Mouse (Mus musculus) ES-Bruce4 (cell line): ENCODE results near the gene Alg11. TPM values are rescaled to one million over a fixed set of nuclear protein-coding genes. Genes with fewer than 3 reads are reported as not detected.

Source experiments
- H3K27ac ChIP-seq: 2 replicates; pipeline ENCODE4 v1.5.1; 2012; ENCODE audit warnings: low read length, inconsistent platforms; ENCODE audit not compliant: insufficient read depth
- H3K27me3 ChIP-seq: 2 replicates; pipeline ENCODE4 v1.6.1; 2012; ENCODE audit warnings: mild to moderate bottlenecking, low read length, inconsistent platforms; ENCODE audit not compliant: control insufficient read depth, poor library complexity, insufficient read depth, severe bottlenecking
- H3K36me3 ChIP-seq: 2 replicates; pipeline ENCODE4 v1.6.1; 2012; ENCODE audit warnings: inconsistent platforms, mild to moderate bottlenecking, low read length, moderate library complexity; ENCODE audit not compliant: control insufficient read depth, poor library complexity, insufficient read depth, severe bottlenecking
- H3K4me1 ChIP-seq: one replicate; pipeline ENCODE4 v1.8.1; 2011; ENCODE audit warnings: low read length; ENCODE audit not compliant: control insufficient read depth, insufficient read depth
- H3K4me3 ChIP-seq: 2 replicates; pipeline ENCODE4 v1.5.1; 2011; ENCODE audit warnings: low read depth, mild to moderate bottlenecking, low read length
- H3K9ac ChIP-seq: 2 replicates; pipeline ENCODE4 v1.6.1; 2012; ENCODE audit warnings: low read depth, mild to moderate bottlenecking, inconsistent platforms; ENCODE audit not compliant: poor library complexity, severe bottlenecking
- H3K9me3 ChIP-seq: replicated peaks from 2 replicates; pipeline ENCODE4 v1.6.1; 2012; ENCODE audit warnings: mild to moderate bottlenecking, low read length, inconsistent platforms; ENCODE audit not compliant: control insufficient read depth, poor library complexity, insufficient read depth, severe bottlenecking
- CTCF ChIP-seq: IDR thresholded peaks from one replicate; pipeline ENCODE4 v1.8.1; 2011; ENCODE audit warnings: low read depth, low read length
- EP300 ChIP-seq: IDR thresholded peaks from 2 replicates; pipeline ENCODE4 v1.6.1; 2011; ENCODE audit warnings: low read depth, low read length; ENCODE audit not compliant: insufficient read depth
- POLR2A ChIP-seq: IDR thresholded peaks from one replicate; pipeline ENCODE4 v1.8.1; 2011; ENCODE audit warnings: low read length; ENCODE audit not compliant: insufficient read depth
- polyA plus RNA-seq: library from polyadenylated mRNA; stranded (reverse); fragments of >200 nt; gene quantifications from 2 replicates; pipeline ENCODE4 v1.2.4, GENCODE M21; 2011; ENCODE audit warnings: low read depth; ENCODE audit not compliant: missing spikeins, insufficient read depth, insufficient read length

Gene Alg11
- polyA plus RNA-seq, 1 experiment = 28.5 TPM

GRCm38 (mm10) chr8:22058368-22058767 is 2.2 kb upstream of the Alg11 start:
- TF ChIP-seq EP300 (no peak), CTCF (no peak), POLR2A (no peak)
- H3K4me3 ChIP-seq = no peak overlapping the region
- H3K4me1 ChIP-seq = no peaks in the 10 kb centered on the region
- H3K9me3 ChIP-seq = no peaks in the 10 kb centered on the region
- H3K36me3 ChIP-seq = peaks cover 12% of the 10 kb centered on the region
- no peak overlapping the region for H3K9ac ChIP-seq
- H3K27me3 ChIP-seq = peaks cover 11% of the 10 kb centered on the region; the same call in 1 of the 2 replicates
- no peak overlapping the region for H3K27ac ChIP-seq

- Histone ChIP-seq H3K4me3 (peak overlapping the region; percentile 73), H3K27me3 (peaks cover 11% of the 10 kb centered on the region; the same call in 1 of the 2 replicates), H3K4me1 (no peaks in the 10 kb centered on the region), H3K27ac (no peak overlapping the region), H3K9ac (peak overlapping the region; percentile 73), H3K36me3 (peaks cover 17% of the 10 kb centered on the region), H3K9me3 (no peaks in the 10 kb centered on the region)
- TF ChIP-seq POLR2A (no peak), CTCF (no peak), EP300 (no peak)
These were observed 1.3 kb upstream of the Alg11 start for GRCm38 (mm10) chr8:22059153-22059738.

GRCm38 (mm10) chr8:22059821-22060445 is 588 bp upstream of the Alg11 start, which contains the start of gene Atp7b:
Gene Atp7b, minus strand, starts transcription at chr8:22060305.
- Histone ChIP-seq H3K27me3 (peaks cover 11% of the 10 kb centered on the region; the same call in 1 of the 2 replicates), H3K36me3 (peaks cover 21% of the 10 kb centered on the region), H3K9me3 (peaks cover 1% of the 10 kb centered on the region; the same call in 1 of the 2 replicates), H3K4me1 (no peaks in the 10 kb centered on the region), H3K27ac (no peak within 1 kb of the TSS), H3K9ac (peak within 1 kb of the TSS; percentile 73), H3K4me3 (peak within 1 kb of the TSS; percentile 83)
- TF ChIP-seq EP300 (no peak), CTCF (no peak), POLR2A (no peak)

- Histone ChIP-seq H3K9ac (peak overlapping the region; percentile 47), H3K27ac (no peak overlapping the region), H3K36me3 (peaks cover 33% of the 10 kb centered on the region), H3K9me3 (peaks cover 13% of the 10 kb centered on the region), H3K4me3 (peak overlapping the region; percentile 83), H3K4me1 (no peaks in the 10 kb centered on the region), H3K27me3 (peaks cover 11% of the 10 kb centered on the region; the same call in 1 of the 2 replicates)
- TF ChIP-seq POLR2A (no peak), EP300 (no peak), CTCF (no peak)
These were observed 605 bp downstream of the Alg11 start for GRCm38 (mm10) chr8:22061126-22061525.

GRCm38 (mm10) chr8:22079313-22080007 is 18.9 kb downstream of the Alg11 start:
- no peak for TF ChIP-seq EP300
- TF ChIP-seq POLR2A = no peak
- TF ChIP-seq CTCF = no peak

GRCm38 (mm10) chr8:22089226-22089625 is 28.7 kb downstream of the Alg11 start:
- Histone ChIP-seq H3K36me3 (no peaks in the 10 kb centered on the region), H3K9ac (no peak overlapping the region), H3K4me3 (no peak overlapping the region), H3K27me3 (no peaks in the 10 kb centered on the region), H3K4me1 (no peaks in the 10 kb centered on the region), H3K27ac (no peak overlapping the region), H3K9me3 (no peaks in the 10 kb centered on the region)
- TF ChIP-seq CTCF (no peak), POLR2A (no peak), EP300 (no peak)

More at GRCm38 (mm10) chr8:22079313-22080007, 18.9 kb downstream of the Alg11 start:
- Histone ChIP-seq H3K4me1 (no peaks in the 10 kb centered on the region), H3K9ac (no peak overlapping the region), H3K9me3 (no peaks in the 10 kb centered on the region), H3K36me3 (no peaks in the 10 kb centered on the region), H3K4me3 (no peak overlapping the region), H3K27ac (no peak overlapping the region), H3K27me3 (no peaks in the 10 kb centered on the region)
